ENCODE assay signal across 16 mouse cellular contexts in genomic region chr7:113219416-113219815, GRCm38 (mm10). TPM values are rescaled to one million over a fixed set of nuclear protein-coding genes. Genes with fewer than 3 reads are reported as not detected.
DNase-seq lines count a peak whose midpoint lies in the region; ATAC-seq and TF ChIP-seq lines count a peak whose summit lies in the region.
"Had no signal": no experiment of that assay in that cellular context is flagged by ENCODE, and none has a peak within 500 bp of the region (broad histone marks: within the 10 kb centered on the region; RNA-seq: fewer than 3 reads in every experiment).

No protein-coding gene starts in this region.

- H3K4me1 ChIP-seq in hindbrain, embryonic 11.5 days (replicated peaks; ENCODE audit: control insufficient read depth, insufficient read depth, low read length) = no peaks in the 10 kb centered on the region
- peaks cover 13% of the 10 kb centered on the region for H3K4me1 ChIP-seq in hindbrain, postnatal 0 days (ENCODE audit: insufficient read depth, low read length)
- no peaks in the 10 kb centered on the region for H3K4me1 ChIP-seq in midbrain, embryonic 11.5 days (ENCODE audit: control insufficient read depth, insufficient read depth, low read length)
- H3K4me1 ChIP-seq in midbrain, postnatal 0 days (ENCODE audit: insufficient read depth, low read length) = peaks cover 4% of the 10 kb centered on the region; the same call in 1 of the 2 replicates
- H3K4me1 ChIP-seq in limb, embryonic 14.5 days (ENCODE audit: control insufficient read depth, insufficient read depth, low read length) = no peaks in the 10 kb centered on the region
- H3K4me1 ChIP-seq: limb, embryonic 12.5 days had no signal

- H3K9ac ChIP-seq in hindbrain, embryonic 11.5 days (ENCODE audit: low read depth, low read length) = no peak overlapping the region
- H3K9ac ChIP-seq in hindbrain, postnatal 0 days (replicated peaks; ENCODE audit: low read length) = no peak overlapping the region
- H3K9ac ChIP-seq in midbrain, embryonic 11.5 days (ENCODE audit: low read length) = no peak overlapping the region
- no peak overlapping the region for H3K9ac ChIP-seq in midbrain, postnatal 0 days (replicated peaks; ENCODE audit: low read length, poor library complexity, severe bottlenecking)
- H3K9ac ChIP-seq in limb, embryonic 14.5 days (ENCODE audit: low read depth, low read length, severe bottlenecking) = no peak overlapping the region
- H3K9ac ChIP-seq: embryonic facial prominence, embryonic 12.5 days; forebrain, embryonic 13.5 days; hindbrain, embryonic 12.5 days; limb, embryonic 12.5 days had no signal

- TF ChIP-seq CTCF in hindbrain, postnatal 0 days (IDR thresholded peaks at IDR 0.05; ENCODE audit: low read depth) = no peak
- no peak for TF ChIP-seq CTCF in midbrain, postnatal 0 days (IDR thresholded peaks at IDR 0.05)

- no peak for ATAC-seq in hindbrain, embryonic 11.5 days (ENCODE audit: low FRiP score)
- no peak for ATAC-seq in hindbrain, postnatal 0 days
- ATAC-seq in midbrain, embryonic 11.5 days (ENCODE audit: low FRiP score) = no peak
- ATAC-seq in midbrain, postnatal 0 days (ENCODE audit: low FRiP score) = no peak
- no peak for ATAC-seq in limb, embryonic 14.5 days (ENCODE audit: low FRiP score, low read depth)
- ATAC-seq: CD4-positive, CD25-positive, alpha-beta regulatory T cell, adult 4 months; forebrain, embryonic 13.5 days had no signal

- peak; percentile 35 for DNase-seq in hindbrain, embryonic 11.5 days (ENCODE audit: low spot score)
- DNase-seq in hindbrain, postnatal 0 days (ENCODE audit: low spot score) = no peak
- DNase-seq in midbrain, embryonic 11.5 days (ENCODE audit: low spot score, missing footprints) = peak; percentile 81
- no peak for DNase-seq in midbrain, postnatal 0 days (ENCODE audit: low spot score)
- peak; percentile 63 for DNase-seq in adrenal gland, postnatal 14 days
- DNase-seq in limb, embryonic 14.5 days (ENCODE audit: low spot score) = peak; percentile 29
- no peak for DNase-seq in thymus, postnatal 10 days (ENCODE audit: low spot score in 2 of 2)
- DNase-seq in thymus, postnatal 0 days (ENCODE audit: low spot score) = no peak
- DNase-seq: thymus, postnatal 4 days had no signal

- no peaks in the 10 kb centered on the region for H3K36me3 ChIP-seq in hindbrain, embryonic 11.5 days (ENCODE audit: control insufficient read depth, insufficient read depth, low read length)
- H3K36me3 ChIP-seq in hindbrain, postnatal 0 days (ENCODE audit: insufficient read depth, low read length) = no peaks in the 10 kb centered on the region
- no peaks in the 10 kb centered on the region for H3K36me3 ChIP-seq in midbrain, embryonic 11.5 days (ENCODE audit: control insufficient read depth, insufficient read depth, low read length)
- no peaks in the 10 kb centered on the region for H3K36me3 ChIP-seq in midbrain, postnatal 0 days (ENCODE audit: insufficient read depth, low read length)
- no peaks in the 10 kb centered on the region for H3K36me3 ChIP-seq in limb, embryonic 14.5 days (ENCODE audit: control insufficient read depth, insufficient read depth, low read length)
- H3K36me3 ChIP-seq: embryonic facial prominence, embryonic 12.5 days; hindbrain, embryonic 12.5 days; limb, embryonic 12.5 days had no signal

- no peak for TF ChIP-seq POLR2A in limb, embryonic 14.5 days (IDR thresholded peaks at IDR 0.05; ENCODE audit: borderline replicate concordance, extremely low read depth, insufficient read depth, insufficient read length)

- H3K4me2 ChIP-seq in hindbrain, embryonic 11.5 days (replicated peaks; ENCODE audit: low read depth, low read length) = no peak overlapping the region
- no peak overlapping the region for H3K4me2 ChIP-seq in hindbrain, postnatal 0 days (ENCODE audit: low read depth, low read length)
- H3K4me2 ChIP-seq in midbrain, embryonic 11.5 days = no peak overlapping the region
- no peak overlapping the region for H3K4me2 ChIP-seq in midbrain, postnatal 0 days (ENCODE audit: low read depth, low read length, poor library complexity, severe bottlenecking)
- no peak overlapping the region for H3K4me2 ChIP-seq in limb, embryonic 14.5 days (replicated peaks; ENCODE audit: low read depth, low read length, severe bottlenecking)
- H3K4me2 ChIP-seq: embryonic facial prominence, embryonic 12.5 days; forebrain, embryonic 13.5 days; hindbrain, embryonic 12.5 days; limb, embryonic 12.5 days had no signal

- WGBS in hindbrain, embryonic 11.5 days = 74% methylated on average over 13 of the region's 13 CpGs
- 73% methylated on average over 13 of the region's 13 CpGs for WGBS in hindbrain, postnatal 0 days
- WGBS in midbrain, embryonic 11.5 days = 75% methylated on average over 13 of the region's 13 CpGs
- 73% methylated on average over 13 of the region's 13 CpGs for WGBS in midbrain, postnatal 0 days
- 65% methylated on average over 13 of the region's 13 CpGs for WGBS in limb, embryonic 14.5 days

- H3K9me3 ChIP-seq in hindbrain, embryonic 11.5 days (ENCODE audit: control insufficient read depth, low read length) = no peaks in the 10 kb centered on the region
- no peaks in the 10 kb centered on the region for H3K9me3 ChIP-seq in hindbrain, postnatal 0 days (ENCODE audit: low read length)
- H3K9me3 ChIP-seq in midbrain, embryonic 11.5 days (ENCODE audit: control insufficient read depth, low read length) = no peaks in the 10 kb centered on the region
- no peaks in the 10 kb centered on the region for H3K9me3 ChIP-seq in midbrain, postnatal 0 days (ENCODE audit: low read length)
- H3K9me3 ChIP-seq in limb, embryonic 14.5 days (ENCODE audit: control insufficient read depth, low read length) = no peaks in the 10 kb centered on the region
- H3K9me3 ChIP-seq: embryonic facial prominence, embryonic 12.5 days; forebrain, embryonic 13.5 days; hindbrain, embryonic 12.5 days; limb, embryonic 12.5 days had no signal

- H3K27me3 ChIP-seq in hindbrain, embryonic 11.5 days (ENCODE audit: control insufficient read depth, insufficient read depth, low read length) = no peaks in the 10 kb centered on the region
- H3K27me3 ChIP-seq in hindbrain, postnatal 0 days (ENCODE audit: insufficient read depth, low read length) = no peaks in the 10 kb centered on the region
- H3K27me3 ChIP-seq in midbrain, embryonic 11.5 days (ENCODE audit: control insufficient read depth, insufficient read depth, low read length) = no peaks in the 10 kb centered on the region
- H3K27me3 ChIP-seq in midbrain, postnatal 0 days (ENCODE audit: insufficient read depth, low read length) = no peaks in the 10 kb centered on the region
- H3K27me3 ChIP-seq in limb, embryonic 14.5 days (ENCODE audit: control insufficient read depth, insufficient read depth, low read length) = no peaks in the 10 kb centered on the region
- H3K27me3 ChIP-seq: embryonic facial prominence, embryonic 12.5 days; forebrain, embryonic 13.5 days; hindbrain, embryonic 12.5 days; limb, embryonic 12.5 days had no signal

- no peak overlapping the region for H3K4me3 ChIP-seq in hindbrain, embryonic 11.5 days (ENCODE audit: low read depth, low read length)
- no peak overlapping the region for H3K4me3 ChIP-seq in hindbrain, postnatal 0 days (ENCODE audit: low read length)
- no peak overlapping the region for H3K4me3 ChIP-seq in midbrain, embryonic 11.5 days (ENCODE audit: low read depth, low read length)
- H3K4me3 ChIP-seq in midbrain, postnatal 0 days (ENCODE audit: low read depth, low read length) = no peak overlapping the region
- no peak overlapping the region for H3K4me3 ChIP-seq in limb, embryonic 14.5 days (replicated peaks; ENCODE audit: low read length)
- H3K4me3 ChIP-seq: embryonic facial prominence, embryonic 12.5 days; forebrain, embryonic 13.5 days; heart, adult 2 months; hindbrain, embryonic 12.5 days; limb, embryonic 12.5 days had no signal

- H3K27ac ChIP-seq in hindbrain, embryonic 11.5 days (ENCODE audit: low read depth, low read length) = no peak overlapping the region
- H3K27ac ChIP-seq in hindbrain, postnatal 0 days = no peak overlapping the region
- no peak overlapping the region for H3K27ac ChIP-seq in midbrain, embryonic 11.5 days (ENCODE audit: low read depth, low read length)
- no peak overlapping the region for H3K27ac ChIP-seq in midbrain, postnatal 0 days (ENCODE audit: low read depth, low read length)
- no peak overlapping the region for H3K27ac ChIP-seq in limb, embryonic 14.5 days (replicated peaks; ENCODE audit: low read depth, low read length)
- H3K27ac ChIP-seq: embryonic facial prominence, embryonic 12.5 days; forebrain, embryonic 13.5 days; heart, adult 2 months; hindbrain, embryonic 12.5 days; limb, embryonic 12.5 days; macrophage had no signal

RNA-seq across cellular contexts. Expression of gene Arntl, which starts 12.2 kb away (rescaled TPM):
- polyA plus RNA-seq in hindbrain, embryonic 11.5 days (2014; fragmentation: Nextera tagmentation; extraction: Ambion mirVana) = 6.8 and 7.7 TPM in 2 replicates
- 23.5 and 29.9 TPM in 2 replicates for total RNA-seq in hindbrain, postnatal 0 days (2014; rRNA removed)
- 19.8 and 22.2 TPM in 2 replicates for polyA plus RNA-seq in hindbrain, postnatal 0 days (2015; fragmentation: Nextera tagmentation; extraction: Ambion mirVana)
- 5.1 and 6.4 TPM in 2 replicates for polyA plus RNA-seq in midbrain, embryonic 11.5 days (2014; fragmentation: Nextera tagmentation; extraction: Ambion mirVana)
- 27.3 and 29.7 TPM in 2 replicates for total RNA-seq in midbrain, postnatal 0 days (2014; rRNA removed)
- 21.1 and 23.0 TPM in 2 replicates for polyA plus RNA-seq in midbrain, postnatal 0 days (2015; fragmentation: Nextera tagmentation; extraction: Ambion mirVana)
- 30.6 and 41.6 TPM in 2 replicates for total RNA-seq in adrenal gland, postnatal 14 days (2021)
- polyA plus RNA-seq in limb, embryonic 14.5 days (2012; rRNA removed) = 5.7 and 6.8 TPM in 2 replicates
- 5.6 and 6.7 TPM in 2 replicates for polyA plus RNA-seq in limb, embryonic 14.5 days (2014; fragmentation: Nextera tagmentation; extraction: Ambion mirVana)
- 44.0 and 44.4 TPM in 2 replicates for polyA plus RNA-seq in thymus, postnatal 0 days (2015; fragmentation: Nextera tagmentation; extraction: Ambion mirVana)

Comparison
In these comparisons a context has a peak if more than half of its experiments do, and no peak if none do; other contexts are left out.
1. DNase-seq: peak in hindbrain, embryonic 11.5 days (single experiment), midbrain, embryonic 11.5 days (single experiment), adrenal gland, postnatal 14 days (single experiment) and limb, embryonic 14.5 days (single experiment); none in hindbrain, postnatal 0 days (single experiment), midbrain, postnatal 0 days (single experiment), thymus, postnatal 10 days (0 of 2) and thymus, postnatal 0 days (single experiment).